Mouse (Mus musculus): ENCODE data around the gene Fam20b.
A peak's percentile ranks its signal among the peaks of the same experiment; 100 is the strongest.

- TF ChIP-seq POLR2A (IDR thresholded peaks at IDR 0.05; ENCODE audit: borderline replicate concordance, extremely low read depth, insufficient read depth, insufficient read length, poor library complexity, severe bottlenecking) (no peak), CTCF (IDR thresholded peaks at IDR 0.05; ENCODE audit: borderline replicate concordance, extremely low read depth, insufficient read depth, insufficient read length) (peak; percentile 82)
Measured at GRCm38 (mm10) chr1:156676171-156676570, 42.7 kb downstream of the Fam20b start.
